Mouse (Mus musculus): ENCODE measurements around the gene Hoxd9. TPM values are rescaled to one million over a fixed set of nuclear protein-coding genes. Genes with fewer than 3 reads are reported as not detected.

The Hoxd9 gene
- polyA plus RNA-seq, 1 experiment from 2014 or later: not detected

DNA sequence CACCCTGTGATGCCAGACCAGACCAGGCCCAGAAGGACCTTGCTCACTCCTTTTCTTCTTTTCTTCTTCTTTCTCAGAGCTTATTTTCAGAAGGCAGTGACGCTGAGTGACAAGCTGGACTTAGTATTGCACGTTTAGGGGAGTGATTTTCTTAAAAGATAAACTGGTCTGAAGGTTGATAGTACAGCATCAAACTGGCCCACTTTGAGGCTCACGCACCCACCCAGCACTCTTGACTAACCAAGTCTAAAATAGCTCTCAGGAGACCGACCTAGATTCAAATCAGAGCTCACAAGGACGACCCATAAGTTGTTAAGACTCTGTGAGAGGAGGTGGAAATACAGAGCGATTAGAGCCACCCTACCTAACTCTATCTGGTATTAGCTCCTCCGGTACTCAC, 31.1 kb upstream of the Hoxd9 start:
- H3K4me2 ChIP-seq (ENCODE audit: low read length): no peak overlapping the region
- no peak for ATAC-seq (ENCODE audit: low FRiP score, low TSS enrichment)
- H3K36me3 ChIP-seq (ENCODE audit: control insufficient read depth, insufficient read depth, low read length): no peaks in the 10 kb centered on the region
- H3K9me3 ChIP-seq (ENCODE audit: control insufficient read depth, low read length): no peaks in the 10 kb centered on the region
- no peak overlapping the region for H3K9ac ChIP-seq (replicated peaks; ENCODE audit: low read length)
- whole genome bisulfite sequencing: 3% methylated on average over 7 of the region's 7 CpGs
- no peak overlapping the region for H3K27ac ChIP-seq (replicated peaks; ENCODE audit: low read depth, low read length)
- no peak for DNase-seq
- H3K4me3 ChIP-seq (replicated peaks; ENCODE audit: low read depth, low read length): no peak overlapping the region
- peaks cover 98% of the 10 kb centered on the region for H3K27me3 ChIP-seq (ENCODE audit: control insufficient read depth, insufficient read depth, low read length)
- no peaks in the 10 kb centered on the region; the same call in 1 of the 2 replicates for H3K4me1 ChIP-seq (ENCODE audit: control insufficient read depth, insufficient read depth, low read length)

DNA sequence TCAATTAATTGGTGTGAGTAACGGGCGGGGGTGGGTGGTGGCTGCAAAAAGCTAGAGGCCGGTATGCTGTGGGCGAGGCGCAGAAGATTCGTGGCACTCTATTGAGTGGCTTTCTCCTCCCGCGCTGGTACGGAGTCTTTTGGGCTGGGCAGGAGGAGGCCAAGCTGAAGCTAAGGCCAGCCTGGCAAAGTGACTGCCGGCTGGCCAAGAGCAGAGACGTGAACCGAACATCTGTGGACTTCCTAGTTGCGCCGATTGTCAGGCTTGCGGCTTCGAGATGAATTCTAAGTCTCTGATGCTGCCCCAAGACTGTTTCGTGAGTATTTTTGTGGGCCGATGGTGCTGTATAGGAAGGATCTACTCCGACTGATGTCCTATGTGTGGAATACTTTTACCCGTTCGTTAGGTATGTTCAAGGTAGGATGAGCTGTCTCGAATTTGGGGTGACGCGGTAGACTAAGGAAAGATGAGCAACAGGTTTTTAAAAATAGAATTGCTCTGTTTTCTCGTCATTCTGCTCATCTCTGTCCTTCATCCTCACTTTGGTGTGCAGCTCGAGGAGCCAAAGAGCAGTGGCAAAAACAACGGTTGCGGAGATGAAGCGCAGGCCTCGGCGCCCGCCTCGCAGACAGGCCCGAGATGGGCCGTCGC, 30.2 kb upstream of the Hoxd9 start:
- Histone ChIP-seq H3K27me3 (ENCODE audit: control insufficient read depth, insufficient read depth, low read length) (peaks cover 98% of the 10 kb centered on the region), H3K4me1 (ENCODE audit: control insufficient read depth, insufficient read depth, low read length) (no peaks in the 10 kb centered on the region), H3K4me2 (ENCODE audit: low read length) (no peak overlapping the region), H3K4me3 (replicated peaks; ENCODE audit: low read depth, low read length) (no peak overlapping the region), H3K36me3 (ENCODE audit: control insufficient read depth, insufficient read depth, low read length) (no peaks in the 10 kb centered on the region), H3K9me3 (ENCODE audit: control insufficient read depth, low read length) (no peaks in the 10 kb centered on the region), H3K9ac (replicated peaks; ENCODE audit: low read length) (no peak overlapping the region), H3K27ac (replicated peaks; ENCODE audit: low read depth, low read length) (no peak overlapping the region)
- WGBS: 1% methylated on average over 36 of the region's 36 CpGs
- ATAC-seq (ENCODE audit: low FRiP score, low TSS enrichment): no peak
- DNase-seq: no peak

DNA sequence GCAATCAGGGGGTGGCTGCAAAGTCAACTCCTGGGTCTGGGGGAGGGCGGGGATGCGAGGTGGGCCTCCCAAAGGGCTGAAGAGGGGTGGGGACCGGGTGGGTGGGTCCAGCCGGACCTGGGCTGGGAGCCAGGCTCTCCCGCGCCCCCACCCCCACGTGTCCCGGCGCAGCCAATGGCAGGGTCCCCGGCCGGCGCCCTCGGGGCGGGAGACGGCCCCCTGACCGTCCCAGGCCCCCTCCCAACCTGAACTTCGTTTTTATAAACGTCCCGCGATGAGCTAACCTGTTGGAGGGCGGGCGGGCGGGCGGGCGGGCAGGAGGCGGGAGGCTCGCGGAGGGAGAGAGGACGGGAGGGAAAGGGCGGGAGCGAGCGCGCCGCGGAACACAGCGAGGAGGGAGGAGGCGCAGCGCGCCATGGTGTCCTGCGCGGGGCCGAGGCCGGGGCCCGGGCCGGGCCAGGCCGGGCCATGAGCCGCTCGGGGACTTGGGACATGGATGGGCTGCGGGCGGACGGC, 29.6 kb upstream of the Hoxd9 start, which contains the start of gene Hoxd13:
TSS of gene Hoxd13 (plus strand) at position 469 of the 516 bp plus-strand sequence.
- peaks cover 98% of the 10 kb centered on the region for H3K27me3 ChIP-seq (ENCODE audit: control insufficient read depth, insufficient read depth, low read length)
- peak within 1 kb of the TSS; percentile 20 for H3K4me3 ChIP-seq (replicated peaks; ENCODE audit: low read depth, low read length)
- DNase-seq (no peak), ATAC-seq (ENCODE audit: low FRiP score, low TSS enrichment) (no peak)
- H3K36me3 ChIP-seq (ENCODE audit: control insufficient read depth, insufficient read depth, low read length): no peaks in the 10 kb centered on the region
- no peak within 1 kb of the TSS for H3K9ac ChIP-seq (replicated peaks; ENCODE audit: low read length)
- no peaks in the 10 kb centered on the region for H3K9me3 ChIP-seq (ENCODE audit: control insufficient read depth, low read length)
- peak within 1 kb of the TSS; percentile 45 for H3K4me2 ChIP-seq (ENCODE audit: low read length)
- under 1% methylated on average over 42 of the region's 51 CpGs for whole genome bisulfite sequencing
- H3K27ac ChIP-seq (replicated peaks; ENCODE audit: low read depth, low read length): no peak within 1 kb of the TSS
- H3K4me1 ChIP-seq (ENCODE audit: control insufficient read depth, insufficient read depth, low read length): no peaks in the 10 kb centered on the region

GRCm38 (mm10) chr2:74668370-74669229, 28.9 kb upstream of the Hoxd9 start:
- WGBS: under 1% methylated on average over 65 of the region's 74 CpGs
- DNase-seq (no peak), ATAC-seq (ENCODE audit: low FRiP score, low TSS enrichment) (peak; percentile 40; the same call in 1 of the 2 replicates)
- Histone ChIP-seq H3K4me2 (ENCODE audit: low read length) (peak overlapping the region; percentile 45), H3K27me3 (ENCODE audit: control insufficient read depth, insufficient read depth, low read length) (peaks cover 98% of the 10 kb centered on the region), H3K27ac (replicated peaks; ENCODE audit: low read depth, low read length) (no peak overlapping the region), H3K36me3 (ENCODE audit: control insufficient read depth, insufficient read depth, low read length) (no peaks in the 10 kb centered on the region), H3K4me1 (ENCODE audit: control insufficient read depth, insufficient read depth, low read length) (no peaks in the 10 kb centered on the region), H3K9ac (replicated peaks; ENCODE audit: low read length) (no peak overlapping the region), H3K9me3 (ENCODE audit: control insufficient read depth, low read length) (no peaks in the 10 kb centered on the region), H3K4me3 (replicated peaks; ENCODE audit: low read depth, low read length) (peak overlapping the region; percentile 20)

GRCm38 (mm10) chr2:74669230-74669578, 28.3 kb upstream of the Hoxd9 start:
- DNase-seq (no peak), ATAC-seq (ENCODE audit: low FRiP score, low TSS enrichment) (no peak)
- Histone ChIP-seq H3K36me3 (ENCODE audit: control insufficient read depth, insufficient read depth, low read length) (no peaks in the 10 kb centered on the region), H3K4me1 (ENCODE audit: control insufficient read depth, insufficient read depth, low read length) (no peaks in the 10 kb centered on the region), H3K27ac (replicated peaks; ENCODE audit: low read depth, low read length) (no peak overlapping the region), H3K4me2 (ENCODE audit: low read length) (no peak overlapping the region), H3K4me3 (replicated peaks; ENCODE audit: low read depth, low read length) (no peak overlapping the region), H3K9me3 (ENCODE audit: control insufficient read depth, low read length) (no peaks in the 10 kb centered on the region), H3K27me3 (ENCODE audit: control insufficient read depth, insufficient read depth, low read length) (peaks cover 98% of the 10 kb centered on the region), H3K9ac (replicated peaks; ENCODE audit: low read length) (no peak overlapping the region)
- WGBS: 0% methylated on average over 3 of the region's 3 CpGs

DNA sequence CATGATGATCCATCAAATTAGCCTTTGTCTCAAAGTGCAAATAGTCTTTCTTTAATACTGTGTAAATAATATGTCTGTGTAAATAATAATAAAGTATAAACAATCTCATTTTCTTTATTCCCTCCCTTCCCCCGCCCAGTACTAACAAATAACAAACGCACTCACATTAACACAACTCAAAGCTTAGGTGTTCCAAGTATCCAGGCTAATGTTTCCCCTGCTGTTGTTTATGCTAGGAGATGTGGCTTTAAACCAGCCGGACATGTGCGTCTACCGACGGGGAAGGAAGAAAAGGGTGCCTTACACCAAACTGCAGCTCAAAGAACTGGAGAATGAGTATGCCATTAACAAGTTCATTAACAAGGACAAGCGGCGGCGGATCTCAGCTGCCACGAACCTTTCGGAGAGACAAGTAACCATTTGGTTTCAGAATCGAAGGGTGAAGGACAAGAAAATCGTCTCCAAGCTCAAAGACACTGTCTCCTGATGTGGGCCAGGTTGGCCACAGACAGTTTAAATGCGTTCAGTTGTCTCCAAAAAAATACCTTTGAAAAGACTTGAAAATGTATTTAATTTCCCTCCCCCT, 27.8 kb upstream of the Hoxd9 start:
- H3K27me3 ChIP-seq (ENCODE audit: control insufficient read depth, insufficient read depth, low read length): peaks cover 98% of the 10 kb centered on the region
- H3K4me2 ChIP-seq (ENCODE audit: low read length): no peak overlapping the region
- H3K9ac ChIP-seq (replicated peaks; ENCODE audit: low read length): no peak overlapping the region
- H3K4me1 ChIP-seq (ENCODE audit: control insufficient read depth, insufficient read depth, low read length): no peaks in the 10 kb centered on the region
- no peak for ATAC-seq (ENCODE audit: low FRiP score, low TSS enrichment)
- H3K4me3 ChIP-seq (replicated peaks; ENCODE audit: low read depth, low read length): no peak overlapping the region
- no peaks in the 10 kb centered on the region for H3K9me3 ChIP-seq (ENCODE audit: control insufficient read depth, low read length)
- H3K27ac ChIP-seq (replicated peaks; ENCODE audit: low read depth, low read length): no peak overlapping the region
- 2% methylated on average over 14 of the region's 14 CpGs for WGBS
- no peaks in the 10 kb centered on the region for H3K36me3 ChIP-seq (ENCODE audit: control insufficient read depth, insufficient read depth, low read length)
- no peak for DNase-seq

GRCm38 (mm10) chr2:74670632-74671188, 26.8 kb upstream of the Hoxd9 start:
- Histone ChIP-seq H3K4me1 (ENCODE audit: control insufficient read depth, insufficient read depth, low read length) (no peaks in the 10 kb centered on the region), H3K4me3 (replicated peaks; ENCODE audit: low read depth, low read length) (no peak overlapping the region), H3K36me3 (ENCODE audit: control insufficient read depth, insufficient read depth, low read length) (no peaks in the 10 kb centered on the region), H3K9me3 (ENCODE audit: control insufficient read depth, low read length) (no peaks in the 10 kb centered on the region), H3K4me2 (ENCODE audit: low read length) (no peak overlapping the region), H3K27me3 (ENCODE audit: control insufficient read depth, insufficient read depth, low read length) (peaks cover 99% of the 10 kb centered on the region), H3K9ac (replicated peaks; ENCODE audit: low read length) (no peak overlapping the region), H3K27ac (replicated peaks; ENCODE audit: low read depth, low read length) (no peak overlapping the region)
- no peak for ATAC-seq (ENCODE audit: low FRiP score, low TSS enrichment)
- DNase-seq: no peak
- 0% methylated on average over 3 of the region's 3 CpGs for WGBS

DNA sequence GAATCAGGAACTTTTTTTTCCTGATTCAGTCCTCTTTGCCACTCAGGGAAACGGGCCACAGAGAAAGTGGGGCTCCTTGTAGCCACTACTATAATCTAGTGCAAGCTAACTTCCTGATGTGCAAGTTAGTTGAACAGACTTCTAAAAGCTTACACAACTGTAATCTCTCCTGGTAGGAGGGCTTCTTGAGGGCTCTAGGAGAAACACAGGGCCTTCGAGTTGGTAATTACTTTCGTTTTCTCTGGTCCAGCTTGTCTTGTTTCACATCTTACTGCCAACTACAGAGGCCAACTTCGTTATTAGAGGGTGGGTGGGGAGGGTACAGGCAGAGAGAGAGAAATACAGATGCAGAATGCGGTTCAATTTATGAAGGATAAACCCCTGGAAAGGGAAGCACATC, 25.7 kb upstream of the Hoxd9 start:
- no peak for ATAC-seq (ENCODE audit: low FRiP score, low TSS enrichment)
- 4% methylated on average over 5 of the region's 5 CpGs for WGBS
- peaks cover 99% of the 10 kb centered on the region for H3K27me3 ChIP-seq (ENCODE audit: control insufficient read depth, insufficient read depth, low read length)
- no peak overlapping the region for H3K9ac ChIP-seq (replicated peaks; ENCODE audit: low read length)
- no peak overlapping the region for H3K4me3 ChIP-seq (replicated peaks; ENCODE audit: low read depth, low read length)
- H3K27ac ChIP-seq (replicated peaks; ENCODE audit: low read depth, low read length): no peak overlapping the region
- H3K36me3 ChIP-seq (ENCODE audit: control insufficient read depth, insufficient read depth, low read length): no peaks in the 10 kb centered on the region
- H3K9me3 ChIP-seq (ENCODE audit: control insufficient read depth, low read length): no peaks in the 10 kb centered on the region
- H3K4me1 ChIP-seq (ENCODE audit: control insufficient read depth, insufficient read depth, low read length): no peaks in the 10 kb centered on the region
- no peak for DNase-seq
- H3K4me2 ChIP-seq (ENCODE audit: low read length): no peak overlapping the region

Measured in midbrain, embryonic 14.5 days (tissue).